Mouse (Mus musculus) E14TG2a.4 (cell line): ENCODE measurements around the gene Tnk2.

Source experiments
- CTCF ChIP-seq: conservative IDR thresholded peaks from 2 replicates; pipeline ENCODE4 v1.5.1; 2014; ENCODE audit warnings: low read length
- NANOG ChIP-seq: IDR thresholded peaks from 2 replicates; pipeline ENCODE4 v1.6.1; 2014; ENCODE audit warnings: borderline replicate concordance, low read length, mixed read lengths

- TF ChIP-seq CTCF (no peak), NANOG (no peak)
These were observed 45.7 kb upstream of the Tnk2 start for GRCm38 (mm10) chr16:32597909-32598381.
